Mouse (Mus musculus) heart, embryonic 13.5 days (tissue): Measurements from ENCODE around the gene Pcyt1a. TPM values are rescaled to one million over a fixed set of nuclear protein-coding genes. Genes with fewer than 3 reads are reported as not detected.

Experiments
- ATAC-seq: fragments of 200-750 bp; cut with Nextera tagmentation; 2 replicates; pipeline ENCODE4 v1.8.0; 2017; ENCODE audit warnings: moderate TSS enrichment; ENCODE audit not compliant: insufficient number of reproducible peaks, low FRiP score, low TSS enrichment; ENCODE audit errors: extremely low read depth
- H3K27ac ChIP-seq: fragments of 300-500 bp; sonication (generic); replicated peaks from 2 replicates; pipeline ENCODE4 v1.5.1; 2015; ENCODE audit warnings: moderate library complexity, mild to moderate bottlenecking, inconsistent platforms
- H3K27me3 ChIP-seq: fragments of 300-500 bp; sonication (generic); replicated peaks from 2 replicates; pipeline ENCODE4 v1.6.1; 2015; ENCODE audit warnings: mild to moderate bottlenecking, inconsistent platforms
- H3K36me3 ChIP-seq: fragments of 300-500 bp; sonication (generic); 2 replicates; pipeline ENCODE4 v1.6.1; 2015; ENCODE audit warnings: mild to moderate bottlenecking, inconsistent platforms
- H3K4me1 ChIP-seq: fragments of 300-500 bp; sonication (generic); 2 replicates; pipeline ENCODE4 v1.6.1; 2015; ENCODE audit warnings: inconsistent platforms
- H3K4me2 ChIP-seq: fragments of 300-500 bp; sonication (generic); 2 replicates; pipeline ENCODE4 v1.6.1; 2015; ENCODE audit warnings: inconsistent platforms, mild to moderate bottlenecking, moderate library complexity
- H3K4me3 ChIP-seq: fragments of 300-500 bp; sonication (generic); 2 replicates; pipeline ENCODE4 v1.5.1; 2015; ENCODE audit warnings: moderate library complexity, mild to moderate bottlenecking, inconsistent platforms
- H3K9ac ChIP-seq: fragments of 300-500 bp; sonication (generic); 2 replicates; pipeline ENCODE4 v1.6.1; 2015; ENCODE audit warnings: inconsistent platforms, mild to moderate bottlenecking, moderate library complexity
- H3K9me3 ChIP-seq: fragments of 300-500 bp; sonication (generic); 2 replicates; pipeline ENCODE4 v1.6.1; 2016; ENCODE audit warnings: inconsistent platforms
- WGBS: fragments of 180-500 bp; shearing (Covaris S2); methylation state at CpG from one replicate; pipeline ENCODE4 v1.1.7; 2015; ENCODE audit warnings: mixed read lengths; 5-methylcytosine and 5-hydroxymethylcytosine counted together
- polyA plus RNA-seq: library from polyadenylated mRNA; unstranded; fragments of >200 nt; fragmentation: Nextera tagmentation; extraction: Ambion mirVana; gene quantifications from 2 replicates; pipeline ENCODE4 v1.2.1, GENCODE M21; 2015

Pcyt1a gene
- polyA plus RNA-seq, 1 experiment from 2014 or later = 35.4 TPM

GRCm38 (mm10) chr16:32401335-32401965, 29.3 kb upstream of the Pcyt1a start:
- Histone ChIP-seq H3K36me3 (no peaks in the 10 kb centered on the region), H3K4me1 (peaks cover 2% of the 10 kb centered on the region), H3K27ac (no peak overlapping the region), H3K4me3 (no peak overlapping the region), H3K4me2 (no peak overlapping the region), H3K9ac (no peak overlapping the region), H3K9me3 (no peaks in the 10 kb centered on the region), H3K27me3 (no peaks in the 10 kb centered on the region)
- 71% methylated on average over 9 of the region's 9 CpGs for WGBS
- no peak for ATAC-seq

- 63% methylated on average over 3 of the region's 3 CpGs for WGBS
- no peaks in the 10 kb centered on the region for H3K4me1 ChIP-seq
- H3K4me3 ChIP-seq = no peak overlapping the region
- H3K27me3 ChIP-seq = no peaks in the 10 kb centered on the region
- no peak for ATAC-seq
- H3K27ac ChIP-seq = no peak overlapping the region
- H3K9ac ChIP-seq = no peak overlapping the region
- no peaks in the 10 kb centered on the region for H3K36me3 ChIP-seq
- H3K9me3 ChIP-seq = no peaks in the 10 kb centered on the region
- H3K4me2 ChIP-seq = no peak overlapping the region
Measured at GRCm38 (mm10) chr16:32402818-32403217, 27.9 kb upstream of the Pcyt1a start.

GRCm38 (mm10) chr16:32405716-32406115, 25.0 kb upstream of the Pcyt1a start:
- no peaks in the 10 kb centered on the region for H3K36me3 ChIP-seq
- H3K27ac ChIP-seq = no peak overlapping the region
- H3K27me3 ChIP-seq = no peaks in the 10 kb centered on the region
- no peaks in the 10 kb centered on the region for H3K9me3 ChIP-seq
- 88% methylated on average over 9 of the region's 9 CpGs for WGBS
- H3K9ac ChIP-seq = no peak overlapping the region
- H3K4me3 ChIP-seq = no peak overlapping the region
- no peak for ATAC-seq
- no peak overlapping the region for H3K4me2 ChIP-seq
- no peaks in the 10 kb centered on the region for H3K4me1 ChIP-seq

- WGBS = 68% methylated on average over 6 of the region's 6 CpGs
- ATAC-seq = no peak
Measured at GRCm38 (mm10) chr16:32406671-32407070, 24.1 kb upstream of the Pcyt1a start.

GRCm38 (mm10) chr16:32407730-32408129, 23.0 kb upstream of the Pcyt1a start:
- no peak for ATAC-seq

More at GRCm38 (mm10) chr16:32406671-32407070, 24.1 kb upstream of the Pcyt1a start:
- Histone ChIP-seq H3K9ac (no peak overlapping the region), H3K9me3 (no peaks in the 10 kb centered on the region), H3K4me1 (no peaks in the 10 kb centered on the region), H3K36me3 (no peaks in the 10 kb centered on the region), H3K27me3 (no peaks in the 10 kb centered on the region), H3K4me3 (no peak overlapping the region), H3K27ac (no peak overlapping the region), H3K4me2 (no peak overlapping the region)

GRCm38 (mm10) chr16:32417457-32417856, 13.3 kb upstream of the Pcyt1a start:
- no peak overlapping the region for H3K4me2 ChIP-seq
- no peak overlapping the region for H3K9ac ChIP-seq
- 38% methylated on average over 1 of the region's 1 CpGs for WGBS
- H3K4me3 ChIP-seq = no peak overlapping the region
- no peaks in the 10 kb centered on the region for H3K36me3 ChIP-seq
- H3K9me3 ChIP-seq = no peaks in the 10 kb centered on the region
- H3K27ac ChIP-seq = no peak overlapping the region
- H3K27me3 ChIP-seq = no peaks in the 10 kb centered on the region
- ATAC-seq = no peak
- peaks cover 14% of the 10 kb centered on the region for H3K4me1 ChIP-seq

More at GRCm38 (mm10) chr16:32407730-32408129, 23.0 kb upstream of the Pcyt1a start:
- Histone ChIP-seq H3K36me3 (no peaks in the 10 kb centered on the region), H3K9ac (no peak overlapping the region), H3K27ac (no peak overlapping the region), H3K4me1 (no peaks in the 10 kb centered on the region), H3K4me2 (no peak overlapping the region), H3K27me3 (no peaks in the 10 kb centered on the region), H3K4me3 (no peak overlapping the region), H3K9me3 (no peaks in the 10 kb centered on the region)
- 74% methylated on average over 10 of the region's 10 CpGs for WGBS

GRCm38 (mm10) chr16:32419517-32420483, 10.9 kb upstream of the Pcyt1a start, which contains the start of gene Tctex1d2:
Gene Tctex1d2 (plus strand): TSS chr16:32419702.
- H3K4me1 ChIP-seq = peaks cover 17% of the 10 kb centered on the region
- H3K36me3 ChIP-seq = no peaks in the 10 kb centered on the region
- ATAC-seq = peak; percentile 84
- peak within 1 kb of the TSS; percentile 89 for H3K9ac ChIP-seq
- H3K27me3 ChIP-seq = no peaks in the 10 kb centered on the region
- WGBS = 2% methylated on average over 45 of the region's 45 CpGs
- H3K4me2 ChIP-seq = peak within 1 kb of the TSS; percentile 78
- peak within 1 kb of the TSS; percentile 95 for H3K27ac ChIP-seq
- no peaks in the 10 kb centered on the region for H3K9me3 ChIP-seq
- peak within 1 kb of the TSS; percentile 79 for H3K4me3 ChIP-seq

GRCm38 (mm10) chr16:32427506-32427905, 3.2 kb upstream of the Pcyt1a start:
- Histone ChIP-seq H3K4me3 (no peak overlapping the region), H3K27me3 (no peaks in the 10 kb centered on the region), H3K27ac (no peak overlapping the region), H3K9ac (no peak overlapping the region), H3K36me3 (no peaks in the 10 kb centered on the region), H3K9me3 (no peaks in the 10 kb centered on the region), H3K4me1 (peaks cover 22% of the 10 kb centered on the region), H3K4me2 (no peak overlapping the region)
- no peak for ATAC-seq
- WGBS = 76% methylated on average over 3 of the region's 3 CpGs

- WGBS = 2% methylated on average over 28 of the region's 28 CpGs
- no peak for ATAC-seq
Measured at GRCm38 (mm10) chr16:32431047-32431591, 398 bp downstream of the Pcyt1a start.

GRCm38 (mm10) chr16:32431926-32432325, 1.2 kb downstream of the Pcyt1a start:
- Histone ChIP-seq H3K9ac (peak overlapping the region; percentile 96), H3K36me3 (no peaks in the 10 kb centered on the region), H3K4me2 (peak overlapping the region; percentile 93), H3K9me3 (no peaks in the 10 kb centered on the region), H3K4me1 (peaks cover 43% of the 10 kb centered on the region), H3K4me3 (peak overlapping the region; percentile 93), H3K27ac (no peak overlapping the region), H3K27me3 (no peaks in the 10 kb centered on the region)
- WGBS = 73% methylated on average over 1 of the region's 1 CpGs
- ATAC-seq = no peak

More at GRCm38 (mm10) chr16:32431047-32431591, 398 bp downstream of the Pcyt1a start:
- Histone ChIP-seq H3K4me1 (peaks cover 40% of the 10 kb centered on the region), H3K9me3 (no peaks in the 10 kb centered on the region), H3K4me2 (peak overlapping the region; percentile 93), H3K27me3 (no peaks in the 10 kb centered on the region), H3K36me3 (no peaks in the 10 kb centered on the region), H3K9ac (peak overlapping the region; percentile 96), H3K4me3 (peak overlapping the region; percentile 93), H3K27ac (peak overlapping the region; percentile 95)

- Histone ChIP-seq H3K27me3 (no peaks in the 10 kb centered on the region), H3K4me2 (no peak overlapping the region), H3K27ac (no peak overlapping the region), H3K9me3 (no peaks in the 10 kb centered on the region), H3K4me1 (peaks cover 50% of the 10 kb centered on the region), H3K36me3 (peaks cover 4% of the 10 kb centered on the region; the same call in 1 of the 2 replicates), H3K9ac (no peak overlapping the region), H3K4me3 (no peak overlapping the region)
- whole genome bisulfite sequencing = 75% methylated on average over 2 of the region's 2 CpGs
- no peak for ATAC-seq
Measured at GRCm38 (mm10) chr16:32433138-32433537, 2.4 kb downstream of the Pcyt1a start.
